Comparison of ENCODE assay signal across 8 mouse cellular contexts in the genomic region with DNA sequence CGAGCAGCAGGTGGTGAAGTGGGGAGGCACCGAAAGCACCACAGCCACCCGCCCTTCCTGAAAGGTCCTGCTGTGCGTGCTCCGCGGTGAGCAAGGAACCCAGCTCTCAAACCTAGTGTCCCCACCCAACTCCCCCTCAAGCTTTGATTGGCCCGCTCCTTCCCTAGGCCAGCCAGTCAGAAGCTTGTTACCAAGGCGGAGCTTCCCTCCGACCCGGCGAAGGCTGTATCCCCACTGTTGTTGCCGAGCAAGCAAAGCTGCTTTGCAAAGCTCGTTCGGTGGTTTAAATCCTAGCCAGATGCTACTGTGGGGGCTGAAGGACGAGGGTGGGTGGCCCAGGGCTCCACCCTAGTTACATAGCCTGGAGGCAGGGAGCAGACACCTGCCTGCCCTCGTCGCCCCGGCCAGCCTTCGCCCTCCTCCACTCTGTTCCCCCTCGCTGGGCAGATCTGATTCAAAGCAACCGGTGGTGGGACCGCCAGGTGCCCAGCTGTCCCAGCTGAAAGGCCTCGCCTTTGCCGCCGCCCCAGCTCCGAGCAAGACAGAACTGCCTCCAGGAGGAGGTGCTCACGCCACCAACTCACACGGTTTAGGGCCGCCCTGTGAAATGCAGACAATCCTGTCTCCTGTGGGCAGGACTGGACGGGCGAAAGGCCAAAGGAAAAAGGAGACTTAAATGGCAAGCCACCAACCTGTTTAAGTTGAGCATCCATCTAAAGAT. TPM values are rescaled to one million over a fixed set of nuclear protein-coding genes. Genes with fewer than 3 reads are reported as not detected.
A peak's percentile ranks its signal among the peaks of the same experiment; 100 is the strongest.
DNase-seq lines count a peak whose midpoint lies in the region; ATAC-seq lines count a peak whose summit lies in the region.

No protein-coding gene starts in this region.

- H3K27me3 ChIP-seq in hindbrain, embryonic 13.5 days: no peaks in the 10 kb centered on the region

- peak; percentile 84 for ATAC-seq in hindbrain, embryonic 13.5 days (ENCODE audit: low FRiP score)

- H3K9ac ChIP-seq in hindbrain, embryonic 13.5 days: peak overlapping the region; percentile 74

- no peaks in the 10 kb centered on the region for H3K36me3 ChIP-seq in hindbrain, embryonic 13.5 days

- H3K27ac ChIP-seq in hindbrain, embryonic 13.5 days: peak overlapping the region; percentile 96

- peak; percentile 35 for DNase-seq in NIH3T3 (ENCODE audit: low read depth)
- peak; percentile 90 to 92 for DNase-seq in cerebellum, postnatal 10 days
- DNase-seq in frontal cortex, postnatal 14 days (ENCODE audit: low spot score in 2 of 2): peak; percentile 88 to 89
- peak; percentile 89 to 91 for DNase-seq in layer of hippocampus, postnatal 36 days
- DNase-seq in lung, postnatal 25 days (ENCODE audit: low spot score): peak; percentile 98
- peak; percentile 97 for DNase-seq in retina, adult 2 months (ENCODE audit: low read depth, low spot score)
- peak; percentile 95 for DNase-seq in thymus, postnatal 25 days

- H3K9me3 ChIP-seq in hindbrain, embryonic 13.5 days: no peaks in the 10 kb centered on the region

- H3K4me2 ChIP-seq in hindbrain, embryonic 13.5 days: peak overlapping the region; percentile 67

- peak overlapping the region; percentile 42 for H3K4me3 ChIP-seq in hindbrain, embryonic 13.5 days

- under 1% methylated on average over 31 of the region's 31 CpGs for WGBS in hindbrain, embryonic 13.5 days

- H3K4me1 ChIP-seq in hindbrain, embryonic 13.5 days (replicated peaks): peaks cover 69% of the 10 kb centered on the region

RNA-seq across cellular contexts. Expression of a gene that starts 17.9 kb away (rescaled TPM):
- 57.4 and 63.4 TPM in 2 replicates for polyA plus RNA-seq in hindbrain, embryonic 13.5 days (2015; fragmentation: Nextera tagmentation; extraction: Ambion mirVana)
- total RNA-seq in layer of hippocampus, postnatal 36 days (2021): 10 to 100 TPM; 18.7 to 18.9 TPM

RNA-seq across cellular contexts. Expression of a gene that starts 24.0 kb away (rescaled TPM):
- 7.3 and 7.6 TPM in 2 replicates for polyA plus RNA-seq in hindbrain, embryonic 13.5 days (2015; fragmentation: Nextera tagmentation; extraction: Ambion mirVana)
- 1 to 10 TPM; 4.0 to 7.8 TPM for total RNA-seq in layer of hippocampus, postnatal 36 days (2021)

RNA-seq across cellular contexts. Expression of a gene that starts 50.0 kb away (rescaled TPM):
- polyA plus RNA-seq in hindbrain, embryonic 13.5 days (2015; fragmentation: Nextera tagmentation; extraction: Ambion mirVana): 0.30 and 0.35 TPM in 2 replicates
- not detected for total RNA-seq in layer of hippocampus, postnatal 36 days (2021)

Comparison
In these comparisons a context has a peak if more than half of its experiments do, and no peak if none do; other contexts are left out.
1. Peak in every context shown above with its lines: DNase-seq, ATAC-seq, H3K4me3 ChIP-seq and H3K27ac ChIP-seq.
2. DNase-seq: peak in every context shown above with its lines; median percentile 98 in lung, postnatal 25 days; 97 in retina, adult 2 months; 95 in thymus, postnatal 25 days; 91 in cerebellum, postnatal 10 days; 90 in layer of hippocampus, postnatal 36 days; 88 in frontal cortex, postnatal 14 days; 35 in NIH3T3.